Mouse (Mus musculus) forebrain, embryonic 12.5 days (tissue): ENCODE results near the gene Hist2h3c1. TPM values are rescaled to one million over a fixed set of nuclear protein-coding genes. Genes with fewer than 3 reads are reported as not detected.

Experiments
- ATAC-seq: fragments of 200-750 bp; cut with Nextera tagmentation; 2 replicates; pipeline ENCODE4 v1.8.0; 2017; ENCODE audit warnings: moderate TSS enrichment; ENCODE audit not compliant: low FRiP score
- H3K27ac ChIP-seq: fragments of 300-500 bp; sonication (generic); 2 replicates; pipeline ENCODE4 v1.5.1; 2016; ENCODE audit warnings: mild to moderate bottlenecking
- H3K27me3 ChIP-seq: fragments of 300-500 bp; sonication (generic); 2 replicates; pipeline ENCODE4 v1.6.1; 2016; ENCODE audit warnings: mild to moderate bottlenecking
- H3K36me3 ChIP-seq: fragments of 300-500 bp; sonication (generic); replicated peaks from 2 replicates; pipeline ENCODE4 v1.6.1; 2016; ENCODE audit warnings: mild to moderate bottlenecking
- H3K4me1 ChIP-seq: fragments of 300-500 bp; sonication (generic); 2 replicates; pipeline ENCODE4 v1.6.1; 2016
- H3K4me2 ChIP-seq: fragments of 300-500 bp; sonication (generic); 2 replicates; pipeline ENCODE4 v1.6.1; 2016; ENCODE audit warnings: mild to moderate bottlenecking, moderate library complexity
- H3K4me3 ChIP-seq: fragments of 300-500 bp; sonication (generic); replicated peaks from 2 replicates; pipeline ENCODE4 v1.5.1; 2016; ENCODE audit warnings: mild to moderate bottlenecking
- H3K9ac ChIP-seq: fragments of 300-500 bp; sonication (generic); 2 replicates; pipeline ENCODE4 v1.6.1; 2016; ENCODE audit warnings: mild to moderate bottlenecking
- H3K9me3 ChIP-seq: fragments of 300-500 bp; sonication (generic); 2 replicates; pipeline ENCODE4 v1.6.1; 2016
- WGBS: fragments of 180-500 bp; shearing (Covaris S2); methylation state at CpG from one replicate; pipeline ENCODE4 v1.1.7; 2016; 5-methylcytosine and 5-hydroxymethylcytosine counted together
- polyA plus RNA-seq: library from polyadenylated mRNA; unstranded; fragments of >200 nt; fragmentation: Nextera tagmentation; extraction: Ambion mirVana; gene quantifications from 2 replicates; pipeline ENCODE4 v1.2.1, GENCODE M21; 2016

Hist2h3c1 gene
- polyA plus RNA-seq, 1 experiment from 2014 or later = not detected

DNA sequence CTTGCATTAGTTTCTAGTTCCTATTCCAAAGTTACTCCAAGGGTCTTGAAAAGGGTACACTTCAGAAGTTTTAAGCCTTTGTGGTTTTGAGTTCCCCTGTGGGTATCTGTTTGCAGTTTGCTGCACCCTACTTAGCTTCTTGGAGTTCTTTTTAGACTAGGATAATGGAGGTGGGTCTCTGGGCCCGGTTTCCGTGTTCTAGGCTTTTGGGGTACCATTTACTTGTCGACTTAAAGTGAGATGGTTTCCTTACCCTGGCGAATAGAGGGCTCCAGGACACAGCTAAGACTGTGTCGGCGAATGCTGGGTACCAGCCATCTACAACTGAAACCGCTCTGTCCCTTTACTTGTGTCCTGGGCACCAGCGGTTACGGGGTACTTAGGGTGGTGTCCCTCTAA lies 24.8 kb upstream of the Hist2h3c1 start:
- Histone ChIP-seq H3K27ac (peak overlapping the region; percentile 99), H3K4me2 (peak overlapping the region; percentile 72), H3K4me3 (peak overlapping the region; percentile 62), H3K9ac (peak overlapping the region; percentile 87), H3K4me1 (peaks cover 55% of the 10 kb centered on the region), H3K9me3 (no peaks in the 10 kb centered on the region), H3K36me3 (no peaks in the 10 kb centered on the region), H3K27me3 (no peaks in the 10 kb centered on the region)
- ATAC-seq = no peak
- 13% methylated on average over 9 of the region's 9 CpGs for WGBS

DNA sequence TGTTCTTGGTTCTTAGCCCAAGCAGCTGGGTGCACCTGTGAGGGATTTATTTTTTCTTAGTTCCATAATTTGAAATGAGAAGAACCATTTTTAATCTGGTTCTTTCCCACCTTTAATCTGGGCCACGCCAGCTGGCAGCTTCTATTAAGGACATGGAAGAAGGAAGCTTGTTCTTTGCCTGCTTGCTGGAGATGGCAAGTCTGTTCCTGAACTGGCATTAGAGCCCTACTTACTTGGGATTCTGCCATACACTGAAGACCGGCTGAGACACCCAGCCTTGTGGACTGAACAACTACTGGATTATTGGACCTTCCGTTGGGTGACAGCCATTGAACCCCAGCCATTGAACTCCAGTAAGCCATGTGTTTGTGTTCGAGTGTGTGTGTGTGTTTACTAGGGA lies 23.7 kb upstream of the Hist2h3c1 start:
- no peak overlapping the region for H3K27ac ChIP-seq
- H3K4me3 ChIP-seq = no peak overlapping the region
- H3K9ac ChIP-seq = 0 out of 2 replicates have a peak overlapping the region, but pooled peaks have one; percentile 87
- ATAC-seq = no peak
- H3K27me3 ChIP-seq = no peaks in the 10 kb centered on the region
- peaks cover 55% of the 10 kb centered on the region for H3K4me1 ChIP-seq
- H3K4me2 ChIP-seq = peak overlapping the region; percentile 72
- 87% methylated on average over 4 of the region's 4 CpGs for WGBS
- H3K9me3 ChIP-seq = no peaks in the 10 kb centered on the region
- no peaks in the 10 kb centered on the region for H3K36me3 ChIP-seq

DNA sequence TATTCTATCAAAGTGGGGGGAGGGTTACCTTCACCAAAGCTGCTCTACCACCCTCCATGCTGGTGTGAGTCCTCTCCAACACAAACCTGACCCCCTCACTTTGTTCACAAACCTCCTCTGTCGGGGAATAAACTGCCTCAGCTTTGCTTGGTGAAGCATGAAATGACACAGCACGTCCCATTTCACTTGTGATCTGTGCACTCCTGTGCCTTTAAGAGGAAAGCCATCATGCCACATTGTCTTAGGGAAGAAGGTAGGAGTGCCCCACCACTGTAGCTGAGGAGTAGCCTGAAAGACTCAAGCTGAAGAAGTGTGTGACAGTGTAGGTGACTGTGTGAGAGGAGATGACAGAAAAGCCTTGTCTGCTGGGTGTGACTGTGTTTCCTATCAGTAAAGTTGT lies 21.1 kb upstream of the Hist2h3c1 start:
- no peak for ATAC-seq
- Histone ChIP-seq H3K4me2 (0 out of 2 replicates have a peak overlapping the region, but pooled peaks have one; percentile 13), H3K27me3 (no peaks in the 10 kb centered on the region), H3K9me3 (no peaks in the 10 kb centered on the region), H3K36me3 (no peaks in the 10 kb centered on the region), H3K4me1 (peaks cover 47% of the 10 kb centered on the region), H3K9ac (peak overlapping the region; percentile 25; the same call in 1 of the 2 replicates), H3K4me3 (no peak overlapping the region), H3K27ac (no peak overlapping the region)
- 20% methylated on average over 2 of the region's 2 CpGs for WGBS

DNA sequence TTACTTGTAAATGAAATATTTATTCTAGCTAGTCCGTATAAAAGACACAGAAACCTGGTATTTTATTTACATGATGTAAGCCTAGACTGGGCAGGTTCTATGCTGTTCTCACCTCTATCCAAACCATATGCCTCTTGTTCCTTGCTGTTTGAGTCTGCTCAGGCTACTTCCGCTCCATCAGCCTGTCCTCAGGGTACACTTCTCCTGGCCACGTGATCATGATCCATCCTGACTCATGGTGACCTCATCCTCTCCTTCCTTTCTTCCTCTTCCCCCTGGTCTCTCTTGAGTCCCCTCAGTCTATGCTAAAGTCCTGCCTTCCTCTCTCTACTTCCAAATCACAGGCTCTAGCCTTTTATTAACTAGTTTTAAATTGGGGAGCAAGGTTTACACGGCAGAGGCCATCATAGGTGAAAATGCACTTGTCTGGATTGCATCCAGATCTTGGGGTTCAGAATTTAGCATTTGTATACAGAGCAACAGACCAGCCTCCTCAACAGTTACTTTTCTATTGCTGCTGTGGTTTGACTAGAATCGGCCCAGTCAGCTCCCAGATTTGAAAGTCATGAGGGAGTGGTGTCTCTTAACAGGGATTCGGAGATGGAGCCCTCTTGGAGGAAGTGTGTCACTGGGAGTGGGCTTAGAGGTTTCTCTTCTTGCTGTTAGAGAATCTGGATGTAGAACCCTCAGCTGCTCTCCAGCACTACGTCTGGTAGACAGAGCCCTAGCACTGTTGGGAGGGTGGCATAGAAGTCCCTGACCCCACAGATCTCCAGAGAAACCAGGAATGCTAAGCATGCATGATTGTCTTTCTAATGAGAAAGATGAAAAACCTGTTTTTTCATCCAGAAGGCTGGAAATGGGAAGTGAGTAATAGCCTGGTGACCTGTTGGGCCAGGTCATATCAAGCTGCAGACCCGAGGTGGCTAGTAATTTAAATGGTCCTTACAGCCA lies 19.5 kb upstream of the Hist2h3c1 start:
- no peak for ATAC-seq
- Histone ChIP-seq H3K9ac (no peak overlapping the region), H3K27me3 (no peaks in the 10 kb centered on the region), H3K27ac (no peak overlapping the region), H3K4me2 (no peak overlapping the region), H3K9me3 (no peaks in the 10 kb centered on the region), H3K36me3 (no peaks in the 10 kb centered on the region), H3K4me3 (no peak overlapping the region), H3K4me1 (peaks cover 36% of the 10 kb centered on the region)
- 74% methylated on average over 8 of the region's 8 CpGs for WGBS

DNA sequence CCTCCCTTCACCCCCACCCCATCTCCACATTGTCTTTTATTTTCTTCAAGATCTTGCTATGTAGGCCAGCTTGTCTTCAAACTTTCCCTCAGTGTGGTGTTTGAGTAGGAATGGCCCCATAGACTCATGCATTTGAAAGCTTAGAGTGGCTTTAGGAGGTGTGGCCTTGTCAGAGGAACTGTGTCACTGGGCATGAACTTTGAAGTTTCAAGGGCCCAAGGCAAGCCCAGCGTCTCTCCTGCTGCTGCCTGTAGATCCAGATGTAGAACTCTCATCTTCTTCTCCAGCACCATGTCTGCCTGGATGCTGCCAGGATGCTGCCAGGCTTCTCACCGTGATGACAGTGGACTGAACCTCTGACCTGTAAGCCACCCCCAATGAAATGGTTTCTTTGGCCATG lies 17.7 kb upstream of the Hist2h3c1 start:
- H3K27ac ChIP-seq = no peak overlapping the region
- no peak for ATAC-seq
- WGBS = 83% methylated on average over 2 of the region's 2 CpGs
- H3K4me2 ChIP-seq = no peak overlapping the region
- H3K4me3 ChIP-seq = no peak overlapping the region
- H3K4me1 ChIP-seq = peaks cover 22% of the 10 kb centered on the region
- H3K27me3 ChIP-seq = no peaks in the 10 kb centered on the region
- H3K36me3 ChIP-seq = no peaks in the 10 kb centered on the region
- no peak overlapping the region for H3K9ac ChIP-seq
- H3K9me3 ChIP-seq = no peaks in the 10 kb centered on the region

DNA sequence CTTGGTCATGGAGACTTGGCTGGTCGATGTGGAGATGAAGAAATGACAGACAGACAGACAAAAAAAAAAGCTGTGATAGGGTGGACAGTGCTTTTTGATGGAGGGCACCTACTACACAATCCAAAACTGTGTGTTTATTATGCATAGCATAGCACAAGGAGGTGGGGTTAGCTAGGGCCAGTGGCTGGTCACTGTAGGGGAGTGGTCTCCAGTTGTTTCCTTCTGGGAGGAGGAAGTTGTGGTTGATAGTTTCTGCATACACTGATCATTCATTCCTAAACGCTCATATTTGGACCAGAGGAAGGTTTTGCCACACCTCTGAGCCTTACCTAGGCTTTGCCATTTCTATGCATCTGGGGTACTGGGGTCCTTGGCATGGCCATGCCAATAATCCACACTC lies 16.1 kb upstream of the Hist2h3c1 start:
- Histone ChIP-seq H3K9me3 (no peaks in the 10 kb centered on the region), H3K27ac (no peak overlapping the region), H3K4me2 (no peak overlapping the region), H3K36me3 (no peaks in the 10 kb centered on the region), H3K4me3 (no peak overlapping the region), H3K27me3 (no peaks in the 10 kb centered on the region), H3K4me1 (peaks cover 11% of the 10 kb centered on the region), H3K9ac (no peak overlapping the region)
- 76% methylated on average over 2 of the region's 2 CpGs for WGBS
- ATAC-seq = no peak

DNA sequence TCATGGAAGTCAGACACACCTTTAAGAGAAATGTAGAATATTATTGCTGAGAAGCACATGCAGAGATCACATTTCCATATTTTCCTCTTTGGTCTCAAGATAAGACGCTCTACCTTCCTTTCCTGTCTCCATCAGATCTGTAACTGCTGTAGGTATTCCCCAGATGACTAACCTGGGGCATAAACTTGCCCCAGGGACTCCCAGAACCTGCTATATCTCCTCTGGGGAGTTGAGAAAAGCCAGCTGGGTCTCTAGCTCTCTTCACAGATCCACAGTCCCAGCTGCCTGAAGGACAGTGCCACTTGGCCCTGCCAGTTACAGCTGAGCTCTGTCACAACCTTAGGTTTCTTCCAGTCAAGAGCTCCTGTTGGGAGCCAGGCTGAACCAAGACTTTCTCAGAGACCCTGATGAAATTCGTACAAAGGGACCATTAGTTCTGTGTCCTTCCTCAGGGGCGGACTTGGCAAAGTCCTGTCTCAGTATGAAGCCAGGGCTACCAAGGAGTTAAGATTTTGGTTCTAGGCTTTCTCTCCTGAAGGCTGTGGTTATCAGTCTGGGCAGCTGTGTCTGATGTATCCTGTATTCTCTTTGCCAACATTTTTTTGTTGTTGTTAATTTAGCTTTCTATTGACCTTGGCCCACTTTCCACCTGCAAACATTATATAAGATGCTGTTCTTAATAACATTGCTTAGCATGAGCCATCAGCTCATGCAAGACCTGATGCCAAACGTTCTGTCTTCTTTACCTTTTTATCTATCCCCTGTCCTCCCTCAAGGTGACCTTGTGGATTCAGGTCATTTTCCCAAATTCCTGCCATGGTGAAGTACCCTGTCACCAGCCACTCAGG lies 15.4 kb upstream of the Hist2h3c1 start:
- 81% methylated on average over 4 of the region's 4 CpGs for WGBS

DNA sequence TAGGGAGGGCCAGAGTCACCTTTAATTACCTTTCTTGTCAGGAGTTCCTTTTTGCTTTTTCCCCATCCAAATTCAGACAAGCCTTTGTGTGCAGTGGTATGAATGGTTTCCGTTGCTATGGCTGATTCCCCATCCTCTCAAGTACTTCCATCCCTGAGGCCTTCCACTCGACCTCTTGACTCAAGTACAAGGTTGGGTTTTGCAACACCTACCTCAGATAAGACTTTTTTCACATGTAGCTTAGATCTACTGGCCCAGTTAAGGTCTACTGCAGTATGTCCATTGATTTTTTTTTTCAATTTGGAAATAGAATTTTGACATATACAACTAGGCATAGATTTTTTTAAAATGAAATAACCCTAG lies 14.7 kb upstream of the Hist2h3c1 start:
- Histone ChIP-seq H3K9me3 (no peaks in the 10 kb centered on the region), H3K36me3 (no peaks in the 10 kb centered on the region), H3K27ac (no peak overlapping the region), H3K27me3 (no peaks in the 10 kb centered on the region), H3K4me2 (no peak overlapping the region), H3K9ac (no peak overlapping the region), H3K4me3 (no peak overlapping the region), H3K4me1 (peaks cover 2% of the 10 kb centered on the region)
- 65% methylated on average over 2 of the region's 2 CpGs for whole genome bisulfite sequencing
- ATAC-seq = no peak

More for the DNA sequence above, 15.4 kb upstream of the Hist2h3c1 start:
- H3K27ac ChIP-seq = no peak overlapping the region
- H3K27me3 ChIP-seq = no peaks in the 10 kb centered on the region
- H3K9ac ChIP-seq = no peak overlapping the region
- no peaks in the 10 kb centered on the region for H3K36me3 ChIP-seq
- no peaks in the 10 kb centered on the region for H3K9me3 ChIP-seq
- no peak overlapping the region for H3K4me3 ChIP-seq
- H3K4me2 ChIP-seq = no peak overlapping the region
- 0 out of 2 replicates have a peak, but pooled peaks cover 4% of the 10 kb centered on the region for H3K4me1 ChIP-seq
- no peak for ATAC-seq

DNA sequence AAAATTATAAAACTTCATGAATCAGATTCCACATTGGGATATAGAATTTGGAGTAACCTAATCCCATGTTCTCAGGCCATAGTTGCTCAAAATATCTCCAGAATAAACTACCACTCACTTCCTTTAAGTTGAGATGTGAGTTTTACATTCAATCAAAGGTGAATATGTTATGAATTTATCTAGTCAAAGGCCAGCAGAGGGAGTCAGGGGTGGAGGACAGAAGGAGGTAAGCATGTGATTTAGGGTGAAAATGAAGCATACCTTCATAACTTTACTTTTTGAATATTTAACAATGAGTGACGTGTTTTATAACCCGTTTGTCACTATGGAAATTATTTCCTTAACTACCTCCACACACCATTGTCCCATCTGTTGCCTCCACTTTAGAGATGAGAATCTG lies 11.6 kb upstream of the Hist2h3c1 start:
- Histone ChIP-seq H3K27ac (no peak overlapping the region), H3K4me3 (no peak overlapping the region), H3K4me2 (no peak overlapping the region), H3K4me1 (peaks cover 18% of the 10 kb centered on the region), H3K9me3 (no peaks in the 10 kb centered on the region), H3K36me3 (no peaks in the 10 kb centered on the region), H3K27me3 (no peaks in the 10 kb centered on the region), H3K9ac (no peak overlapping the region)
- ATAC-seq = no peak
- WGBS = 98% methylated on average over 2 of the region's 2 CpGs

DNA sequence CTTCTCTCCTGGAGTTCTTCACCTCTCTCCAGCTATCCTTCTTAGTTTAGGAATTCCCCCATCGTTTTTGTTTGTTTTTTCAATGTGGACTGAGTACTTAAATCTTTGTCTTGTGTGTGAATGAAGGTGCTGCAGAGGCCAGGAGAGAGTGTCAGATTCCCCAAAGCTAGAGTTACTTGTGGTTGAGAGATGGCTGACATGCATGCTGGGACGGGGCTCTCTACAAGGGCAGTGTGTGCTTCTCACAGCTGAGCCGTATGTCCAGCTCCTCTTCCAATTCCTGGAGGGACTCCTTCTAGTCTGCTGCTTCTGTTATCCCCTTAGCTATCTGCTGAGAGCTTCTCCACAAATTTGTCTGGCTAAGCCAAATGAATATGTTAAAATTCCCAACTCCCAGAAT lies 10.6 kb upstream of the Hist2h3c1 start:
- Histone ChIP-seq H3K4me2 (no peak overlapping the region), H3K4me3 (no peak overlapping the region), H3K27me3 (no peaks in the 10 kb centered on the region), H3K9ac (no peak overlapping the region), H3K9me3 (no peaks in the 10 kb centered on the region), H3K4me1 (peaks cover 21% of the 10 kb centered on the region), H3K27ac (peak overlapping the region; percentile 15; the same call in 1 of the 2 replicates), H3K36me3 (no peaks in the 10 kb centered on the region)
- WGBS = 79% methylated on average over 3 of the region's 3 CpGs
- ATAC-seq = no peak

DNA sequence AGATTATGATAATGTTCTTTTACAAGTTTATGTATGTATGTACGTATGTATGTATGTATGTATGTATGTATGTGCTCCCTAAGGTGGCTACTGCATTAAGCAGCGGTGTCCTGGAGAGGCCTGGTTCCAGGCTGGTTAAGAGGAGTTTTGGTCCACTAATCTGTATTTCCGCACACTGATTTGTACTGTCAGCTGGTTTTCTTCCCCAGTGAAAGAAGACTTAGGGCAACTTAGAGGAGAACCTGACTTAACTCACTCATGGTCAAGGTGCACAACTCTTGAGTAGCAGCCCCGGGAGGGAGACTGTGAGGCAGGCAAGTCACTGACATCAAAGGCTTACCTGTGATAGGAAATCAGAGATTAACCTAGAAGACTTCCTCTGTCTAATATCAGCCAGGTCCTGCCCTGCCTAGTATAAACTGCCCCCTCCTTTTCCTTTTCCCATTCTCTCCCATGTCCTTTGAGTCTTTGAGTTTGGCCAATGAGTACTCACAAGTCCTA lies 9.6 kb upstream of the Hist2h3c1 start:
- WGBS = 83% methylated on average over 4 of the region's 4 CpGs
- no peak for ATAC-seq
- peak overlapping the region; percentile 61 for H3K4me2 ChIP-seq
- peaks cover 21% of the 10 kb centered on the region for H3K4me1 ChIP-seq
- no peaks in the 10 kb centered on the region for H3K27me3 ChIP-seq
- peak overlapping the region; percentile 79; the same call in 1 of the 2 replicates for H3K9ac ChIP-seq
- H3K4me3 ChIP-seq = peak overlapping the region; percentile 50
- no peaks in the 10 kb centered on the region for H3K36me3 ChIP-seq
- H3K27ac ChIP-seq = peak overlapping the region; percentile 89
- no peaks in the 10 kb centered on the region for H3K9me3 ChIP-seq

DNA sequence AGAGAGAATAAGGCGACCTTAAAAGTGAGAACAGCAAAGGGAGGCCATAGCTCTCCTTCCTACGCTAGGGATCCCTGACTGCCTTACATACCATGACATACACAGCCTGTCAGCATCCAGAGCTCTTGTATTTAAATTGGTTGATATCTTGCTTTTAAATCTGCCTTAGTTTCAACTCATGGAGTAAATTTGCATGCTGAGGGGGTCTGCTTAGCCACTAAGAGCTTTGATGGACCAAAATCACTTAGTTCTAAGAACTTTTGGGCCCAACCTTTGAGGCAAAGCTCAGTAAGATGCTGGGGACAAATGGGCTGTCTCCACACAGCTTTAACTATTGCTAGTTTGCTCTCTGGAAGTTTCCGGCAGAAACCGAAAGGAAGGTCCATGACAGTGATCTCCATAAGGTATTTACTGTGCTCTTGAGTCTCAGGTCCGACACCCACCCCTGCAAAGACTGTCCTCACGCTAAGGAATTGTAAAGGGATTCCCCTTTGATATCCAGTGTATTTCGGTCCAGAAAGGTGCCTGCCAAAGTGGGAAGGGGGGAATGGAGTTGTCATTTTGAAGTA lies 9.1 kb upstream of the Hist2h3c1 start:
- peak overlapping the region; percentile 79 for H3K9ac ChIP-seq
- peak overlapping the region; percentile 50 for H3K4me3 ChIP-seq
- no peak for ATAC-seq
- H3K4me1 ChIP-seq = peaks cover 21% of the 10 kb centered on the region
- H3K36me3 ChIP-seq = no peaks in the 10 kb centered on the region
- H3K9me3 ChIP-seq = no peaks in the 10 kb centered on the region
- peak overlapping the region; percentile 61 for H3K4me2 ChIP-seq
- peak overlapping the region; percentile 89 for H3K27ac ChIP-seq
- WGBS = 29% methylated on average over 7 of the region's 7 CpGs
- H3K27me3 ChIP-seq = no peaks in the 10 kb centered on the region
